Mouse (Mus musculus) adrenal gland, adult 18-20 months (tissue): ENCODE data around the gene Birc6. TPM values are rescaled to one million over a fixed set of nuclear protein-coding genes. Genes with fewer than 3 reads are reported as not detected.

Experiments
- DNase-seq, 2 experiments: peaks; one replicate each; pipeline ENCODE4 v3.0.0; 2021 to 2022; ENCODE audit warnings: low spot score in 2 of 2
- total RNA-seq, 2 experiments: library from RNA; stranded (reverse); gene quantifications; 1 replicate in 1 of 2; 2 replicates in 1 of 2; pipeline ENCODE4 v1.2.3; 2021

Gene Birc6
- total RNA-seq, 2 experiments from 2014 or later: 93.5 to 99.0 TPM

- DNase-seq: no peak
Measured at GRCm38 (mm10) chr17:74705480-74705879, 177.4 kb downstream of the Birc6 start.

GRCm38 (mm10) chr17:74706593-74706992 is 178.5 kb downstream of the Birc6 start:
- no peak for DNase-seq

- no peak for DNase-seq
Measured at GRCm38 (mm10) chr17:74707637-74708152, 179.6 kb downstream of the Birc6 start.

GRCm38 (mm10) chr17:74710731-74711130 is 182.6 kb downstream of the Birc6 start:
- no peak for DNase-seq

- DNase-seq: no peak
Measured at GRCm38 (mm10) chr17:74711627-74712026, 183.5 kb downstream of the Birc6 start.

- no peak for DNase-seq
Measured at GRCm38 (mm10) chr17:74715128-74715527, 187.0 kb downstream of the Birc6 start.

- DNase-seq: no peak
Measured at GRCm38 (mm10) chr17:74715724-74716123, 187.6 kb downstream of the Birc6 start.

GRCm38 (mm10) chr17:74716643-74717042 is 188.5 kb downstream of the Birc6 start:
- no peak for DNase-seq

GRCm38 (mm10) chr17:74717091-74717617 is 189.1 kb downstream of the Birc6 start:
- DNase-seq: no peak

- DNase-seq: peak; percentile 93 to 95
Measured at GRCm38 (mm10) chr17:74717618-74718151, 189.6 kb downstream of the Birc6 start, which contains the start of gene Ttc27. Ttc27 (plus strand) TSS chr17:74717732.

- no peak for DNase-seq
Measured at GRCm38 (mm10) chr17:74732872-74733271, 204.8 kb downstream of the Birc6 start.

GRCm38 (mm10) chr17:74735392-74735791 is 207.3 kb downstream of the Birc6 start:
- no peak for DNase-seq

GRCm38 (mm10) chr17:74749659-74750058 is 221.6 kb downstream of the Birc6 start:
- DNase-seq: no peak

- no peak for DNase-seq
Measured at GRCm38 (mm10) chr17:74751026-74751425, 222.9 kb downstream of the Birc6 start.

Other genes starting within 250 kb of the Birc6 start
- gene Memo1, start 232.8 kb upstream of the Birc6 start, total RNA-seq: 100 to 1,000 TPM in 1 of 2 experiments, 10 to 100 TPM in 1; 76.5 to 101 TPM
- 10 to 100 TPM; 70.1 to 77.2 TPM for gene Dpy30, start 204.4 kb upstream of the Birc6 start, total RNA-seq
- 10 to 100 TPM; 28.6 to 30.5 TPM for gene Spast, start 189.3 kb upstream of the Birc6 start, total RNA-seq
- gene Slc30a6, start 132.7 kb upstream of the Birc6 start, total RNA-seq: 10 to 100 TPM; 24.4 to 24.9 TPM
- gene Nlrc4, start 69.2 kb upstream of the Birc6 start, total RNA-seq: under 1 TPM; 0.36 to 0.58 TPM
- 100 to 1,000 TPM; 105 to 120 TPM for gene Yipf4, start 38.8 kb upstream of the Birc6 start, total RNA-seq
- 10 to 100 TPM; 18.5 to 18.6 TPM for gene Ttc27, start 189.4 kb downstream of the Birc6 start, total RNA-seq